Mouse (Mus musculus): ENCODE data around the gene Cst6.

- TF ChIP-seq CTCF (conservative IDR thresholded peaks at IDR 0.05; ENCODE audit: insufficient read depth, insufficient read length, low read depth, low read length) (no peak), POLR2A (IDR thresholded peaks at IDR 0.05; ENCODE audit: low read depth, low read length) (no peak)
Measured at GRCm38 (mm10) chr19:5356080-5356479, 6.7 kb upstream of the Cst6 start.
